8 mouse cellular contexts compared by ENCODE assay signal in genomic region chrX:151520127-151520457, GRCm38 (mm10). TPM values are rescaled to one million over a fixed set of nuclear protein-coding genes. Genes with fewer than 3 reads are reported as not detected.
DNase-seq lines count a peak whose midpoint lies in the region; ATAC-seq and TF ChIP-seq lines count a peak whose summit lies in the region.

No protein-coding gene starts in this region.

- H3K27ac ChIP-seq in heart, embryonic 15.5 days: peak overlapping the region; percentile 99
- peak overlapping the region; percentile 85 for H3K27ac ChIP-seq in MEL (ENCODE audit: control insufficient read depth, low read depth, low read length)
- H3K27ac ChIP-seq in hindbrain, embryonic 10.5 days: peak overlapping the region; percentile 95
- peak overlapping the region; percentile 95 for H3K27ac ChIP-seq in midbrain, embryonic 11.5 days (ENCODE audit: low read depth, low read length)

- H3K36me3 ChIP-seq in heart, embryonic 15.5 days: no peaks in the 10 kb centered on the region
- peaks cover 5 to 22% of the 10 kb centered on the region in 2 experiments for H3K36me3 ChIP-seq in MEL (ENCODE audit: control insufficient read depth in 1 of 2, insufficient read depth in 2 of 2, low read length in 2 of 2)
- H3K36me3 ChIP-seq in hindbrain, embryonic 10.5 days: 0 out of 2 replicates have a peak, but pooled peaks cover 5% of the 10 kb centered on the region
- H3K36me3 ChIP-seq in midbrain, embryonic 11.5 days (ENCODE audit: control insufficient read depth, insufficient read depth, low read length): no peaks in the 10 kb centered on the region

- no peaks in the 10 kb centered on the region for H3K9me3 ChIP-seq in heart, embryonic 15.5 days (replicated peaks)
- H3K9me3 ChIP-seq in MEL (replicated peaks; ENCODE audit: insufficient read depth, low read length): no peaks in the 10 kb centered on the region
- H3K9me3 ChIP-seq in hindbrain, embryonic 10.5 days: no peaks in the 10 kb centered on the region
- no peaks in the 10 kb centered on the region for H3K9me3 ChIP-seq in midbrain, embryonic 11.5 days (ENCODE audit: control insufficient read depth, low read length)

- WGBS in heart, embryonic 15.5 days: 16% methylated on average over 17 of the region's 17 CpGs
- WGBS in hindbrain, embryonic 10.5 days: 19% methylated on average over 17 of the region's 17 CpGs
- WGBS in midbrain, embryonic 11.5 days: 12% methylated on average over 17 of the region's 17 CpGs

- H3K79me2 ChIP-seq in MEL (ENCODE audit: control insufficient read depth, insufficient read depth, low read length, poor library complexity): peaks cover 12% of the 10 kb centered on the region

- H3K4me3 ChIP-seq in heart, embryonic 15.5 days: peak overlapping the region; percentile 69
- H3K4me3 ChIP-seq in MEL (ENCODE audit: control insufficient read depth in 1 of 2, insufficient read depth in 1 of 2, low read depth in 2 of 2, low read length in 2 of 2): peak overlapping the region; percentile 53 to 78
- peak overlapping the region; percentile 63 for H3K4me3 ChIP-seq in hindbrain, embryonic 10.5 days
- peak overlapping the region; percentile 49 for H3K4me3 ChIP-seq in midbrain, embryonic 11.5 days (ENCODE audit: low read depth, low read length)

- TF ChIP-seq RAD21 in MEL (IDR thresholded peaks at IDR 0.05; ENCODE audit: low read depth, low read length): no peak

- H3K4me2 ChIP-seq in heart, embryonic 15.5 days: peak overlapping the region; percentile 67
- peak overlapping the region; percentile 30; the same call in 1 of the 2 replicates for H3K4me2 ChIP-seq in midbrain, embryonic 11.5 days

- no peaks in the 10 kb centered on the region for H3K27me3 ChIP-seq in heart, embryonic 15.5 days
- no peaks in the 10 kb centered on the region for H3K27me3 ChIP-seq in MEL (ENCODE audit: control insufficient read depth in 1 of 2, insufficient read depth in 2 of 2, low read length in 2 of 2)
- H3K27me3 ChIP-seq in hindbrain, embryonic 10.5 days (ENCODE audit: insufficient read depth, poor library complexity, severe bottlenecking): peaks cover 11% of the 10 kb centered on the region
- H3K27me3 ChIP-seq in midbrain, embryonic 11.5 days (ENCODE audit: control insufficient read depth, insufficient read depth, low read length): no peaks in the 10 kb centered on the region

- TF ChIP-seq EP300 in MEL (IDR thresholded peaks at IDR 0.05; ENCODE audit: low read depth in 1 of 2, low read length in 2 of 2): peak; percentile 4 to 48; a peak in 2 of 4 replicates

- peak overlapping the region; percentile 43; the same call in 1 of the 2 replicates for H3K9ac ChIP-seq in heart, embryonic 15.5 days
- H3K9ac ChIP-seq in MEL (ENCODE audit: control insufficient read depth, low read depth, low read length, poor library complexity, severe bottlenecking): peak overlapping the region; percentile 76
- peak overlapping the region; percentile 61 for H3K9ac ChIP-seq in midbrain, embryonic 11.5 days (ENCODE audit: low read length)

- H3K4me1 ChIP-seq in heart, embryonic 15.5 days (replicated peaks): no peaks in the 10 kb centered on the region
- H3K4me1 ChIP-seq in MEL (ENCODE audit: control insufficient read depth in 1 of 2, insufficient read depth in 2 of 2, low read length in 2 of 2): peaks cover 8 to 14% of the 10 kb centered on the region in 2 experiments
- H3K4me1 ChIP-seq in hindbrain, embryonic 10.5 days (replicated peaks): peaks cover 4% of the 10 kb centered on the region; the same call in 1 of the 2 replicates
- H3K4me1 ChIP-seq in midbrain, embryonic 11.5 days (ENCODE audit: control insufficient read depth, insufficient read depth, low read length): peaks cover 2% of the 10 kb centered on the region; the same call in 1 of the 2 replicates

- TF ChIP-seq POLR2A in MEL (IDR thresholded peaks at IDR 0.05; ENCODE audit: control insufficient read depth in 1 of 2, insufficient read depth in 1 of 2, low read depth in 1 of 2, low read length in 2 of 2, poor library complexity in 1 of 2): no peak

- no peak; the same call in 1 of the 2 replicates for ATAC-seq in heart, embryonic 15.5 days (replicated peaks; ENCODE audit: insufficient number of reproducible peaks, insufficient read depth, low FRiP score, low read depth)
- ATAC-seq in midbrain, embryonic 11.5 days (ENCODE audit: low FRiP score): no peak; the same call in 1 of the 2 replicates
- ATAC-seq in activated CD4-positive, CD25-positive, alpha-beta regulatory T cell, adult 4 months: no peak

- TF ChIP-seq CTCF in MEL (IDR thresholded peaks at IDR 0.05 in 2 of 3, conservative IDR thresholded peaks at IDR 0.05 in 1 of 3; ENCODE audit: control insufficient read depth in 1 of 3, insufficient read depth in 1 of 3, low read depth in 2 of 3, low read length in 3 of 3, poor library complexity in 1 of 3, severe bottlenecking in 1 of 3): no peak

- intact Hi-C loops in heart, postnatal 36 days (cut with DNase I): loop anchor here (5.0 to 10.0 kb wide), 2 partner anchors 292 to 495 kb away; partner anchors contain the start of genes Ribc1 and Smc1a
- intact Hi-C loops in left cerebral cortex, postnatal 10 days (cut with DNase I): no loop called here

- DNase-seq in heart, postnatal 36 days: no peak
- DNase-seq in MEL (ENCODE audit: low read depth, low spot score) (no peak), adipocyte (ENCODE audit: low spot score) (no peak)
- DNase-seq in hindbrain, embryonic 10.5 days (ENCODE audit: low spot score): no peak
- DNase-seq in midbrain, embryonic 11.5 days (ENCODE audit: low spot score, missing footprints): no peak
- DNase-seq in left cerebral cortex, postnatal 10 days (ENCODE audit: extremely low spot score in 1 of 2, low spot score in 2 of 2): no peak

TF ChIP-seq in MEL, 35 proteins besides CTCF, POLR2A, EP300 and RAD21:
- TF ChIP-seq GATA1 (IDR thresholded peaks at IDR 0.05; ENCODE audit: low read depth, low read length): peak; percentile 2; the same call in 1 of the 2 replicates
- TF ChIP-seq ZNF384 (IDR thresholded peaks at IDR 0.05; ENCODE audit: low read depth, low read length): peak; percentile 94
- TF ChIP-seq TAL1 (IDR thresholded peaks at IDR 0.05; ENCODE audit: low read length): no peak
- peak; percentile 2; the same call in 1 of the 2 replicates for TF ChIP-seq ETS1 (IDR thresholded peaks at IDR 0.05; ENCODE audit: low read depth, low read length)
- 0 out of 2 replicates have a peak, but pooled peaks have one; percentile 7 for TF ChIP-seq CHD1 (IDR thresholded peaks at IDR 0.05; ENCODE audit: low read depth, low read length)
- no peak for TF ChIP-seq USF1 (IDR thresholded peaks at IDR 0.05; ENCODE audit: low read depth, low read length)
- TF ChIP-seq ZMIZ1 (IDR thresholded peaks at IDR 0.05; ENCODE audit: low read depth, low read length): peak; percentile 4
- no peak for TF ChIP-seq MXI1 (IDR thresholded peaks at IDR 0.05; ENCODE audit: low read depth, low read length)

RNA-seq across cellular contexts. Expression of gene Phf8, which starts 0.4 kb away (rescaled TPM):
- polyA plus RNA-seq in heart, embryonic 15.5 days (2015; fragmentation: Nextera tagmentation; extraction: Ambion mirVana): 11.8 and 13.7 TPM in 2 replicates
- 10 to 100 TPM; 17.2 to 19.2 TPM for total RNA-seq in heart, postnatal 36 days (2021)
- 13.6 and 15.7 TPM in 2 replicates for total RNA-seq in MEL (2012; rRNA removed)
- polyA plus RNA-seq in MEL (2012; ENCODE audit: insufficient read depth in 1 of 2, insufficient read length in 2 of 2, low read depth in 1 of 2, low replicate concordance in 2 of 2, missing spikeins in 1 of 2): 100 to 1,000 TPM in 1 of 2 experiments, 10 to 100 TPM in 1; 31.8 to 132 TPM
- polyA plus RNA-seq in hindbrain, embryonic 10.5 days (2016; fragmentation: Nextera tagmentation; extraction: Ambion mirVana): 21.3 and 23.1 TPM in 2 replicates
- polyA plus RNA-seq in midbrain, embryonic 11.5 days (2014; fragmentation: Nextera tagmentation; extraction: Ambion mirVana): 32.7 and 33.4 TPM in 2 replicates
- polyA plus RNA-seq in activated CD4-positive, CD25-positive, alpha-beta regulatory T cell, adult 4 months (2017; shearing (Covaris generic)): 10 to 100 TPM; 36.7 to 48.6 TPM
- total RNA-seq in left cerebral cortex, postnatal 10 days (2021): 10 to 100 TPM; 28.5 to 32.4 TPM
